Mouse (Mus musculus): ENCODE data around the gene Tmem258.

- TF ChIP-seq EP300 (IDR thresholded peaks at IDR 0.05; ENCODE audit: low read depth in 1 of 2, low read length in 2 of 2): no peak
- TF ChIP-seq CHD2 (IDR thresholded peaks at IDR 0.05; ENCODE audit: low read length): no peak
- TF ChIP-seq GABPA (IDR thresholded peaks at IDR 0.05; ENCODE audit: low read depth, low read length): no peak
- TF ChIP-seq TAL1 (IDR thresholded peaks at IDR 0.05; ENCODE audit: low read length): no peak
- no peak for TF ChIP-seq GATA1 (IDR thresholded peaks at IDR 0.05; ENCODE audit: low read depth, low read length)
- TF ChIP-seq POLR2A (IDR thresholded peaks at IDR 0.05; ENCODE audit: control insufficient read depth in 1 of 2, insufficient read depth in 1 of 2, low read depth in 1 of 2, low read length in 2 of 2, poor library complexity in 1 of 2): no peak; a peak in 1 of 4 replicates
- no peak for TF ChIP-seq MAFK (IDR thresholded peaks at IDR 0.05; ENCODE audit: borderline replicate concordance, low read depth, low read length)
- TF ChIP-seq CTCF (IDR thresholded peaks at IDR 0.05 in 2 of 3, conservative IDR thresholded peaks at IDR 0.05 in 1 of 3; ENCODE audit: control insufficient read depth in 1 of 3, insufficient read depth in 1 of 3, low read depth in 2 of 3, low read length in 3 of 3, poor library complexity in 1 of 3, severe bottlenecking in 1 of 3): peak in 2 of 3 experiments; percentile 17 to 44; a peak in 3 of 6 replicates
- peak; percentile 62 for TF ChIP-seq SIN3A (IDR thresholded peaks at IDR 0.05; ENCODE audit: low read length)
- TF ChIP-seq POLR2AphosphoS2 (IDR thresholded peaks at IDR 0.05; ENCODE audit: low read length): no peak; the same call in 1 of the 2 replicates
Observed at GRCm38 (mm10) chr19:10204616-10205001, 795 bp downstream of the Tmem258 start.
